Mouse (Mus musculus) megakaryocyte, embryonic 14.5 days (primary cell): ENCODE results near the gene Fam19a4. TPM values are rescaled to one million over a fixed set of nuclear protein-coding genes. Genes with fewer than 3 reads are reported as not detected.

Experiments
- H3K27me3 ChIP-seq: replicated peaks from 2 replicates; pipeline ENCODE3; 2012; ENCODE audit warnings: inconsistent platforms
- H3K36me3 ChIP-seq: replicated peaks from 2 replicates; pipeline ENCODE3; 2012; ENCODE audit warnings: low read length, inconsistent platforms, mixed read lengths
- H3K4me1 ChIP-seq: 2 replicates; pipeline ENCODE4 v1.6.1; 2012; ENCODE audit warnings: inconsistent platforms
- H3K4me3 ChIP-seq: replicated peaks from 2 replicates; pipeline ENCODE3; 2012; ENCODE audit warnings: moderate library complexity, mild to moderate bottlenecking, inconsistent platforms
- H3K9me3 ChIP-seq: 2 replicates; pipeline ENCODE4 v1.6.1; 2012; ENCODE audit warnings: inconsistent platforms
- FLI1 ChIP-seq: IDR thresholded peaks from 2 replicates; pipeline ENCODE4 v1.6.1; 2012; ENCODE audit warnings: low read length, inconsistent platforms, mixed read lengths
- GATA1 ChIP-seq: IDR thresholded peaks from 3 replicates; pipeline ENCODE4 v1.6.1; 2012; ENCODE audit warnings: mixed read lengths, low read length, inconsistent platforms, borderline replicate concordance
- polyA plus RNA-seq: library from polyadenylated mRNA; stranded (reverse); fragments of >175 nt; gene quantifications from 2 replicates; pipeline ENCODE4 v1.2.3, GENCODE M21; 2012; ENCODE audit warnings: low replicate concordance; ENCODE audit not compliant: insufficient read depth

Fam19a4 gene
- polyA plus RNA-seq, 1 experiment, result not detected

- H3K4me1 ChIP-seq, result no peaks in the 10 kb centered on the region
- H3K36me3 ChIP-seq, result no peaks in the 10 kb centered on the region
- TF ChIP-seq FLI1, result no peak
- no peak for TF ChIP-seq GATA1
These were observed 261.5 kb downstream of the Fam19a4 start for GRCm38 (mm10) chr6:96798746-96799145.

GRCm38 (mm10) chr6:96797451-96797850, 262.8 kb downstream of the Fam19a4 start:
- H3K36me3 ChIP-seq, result no peaks in the 10 kb centered on the region
- H3K9me3 ChIP-seq, result 0 out of 2 replicates have a peak, but pooled peaks cover 3% of the 10 kb centered on the region
- no peaks in the 10 kb centered on the region for H3K27me3 ChIP-seq
- H3K4me3 ChIP-seq, result no peak overlapping the region
- no peaks in the 10 kb centered on the region for H3K4me1 ChIP-seq
- TF ChIP-seq FLI1 (no peak), GATA1 (no peak)

More at GRCm38 (mm10) chr6:96798746-96799145, 261.5 kb downstream of the Fam19a4 start:
- Histone ChIP-seq H3K27me3 (no peaks in the 10 kb centered on the region), H3K9me3 (0 out of 2 replicates have a peak, but pooled peaks cover 3% of the 10 kb centered on the region), H3K4me3 (no peak overlapping the region)

Other genes starting within 250 kb of the Fam19a4 start
- gene Eogt, start 88.8 kb upstream of the Fam19a4 start, polyA plus RNA-seq, result 0.21 TPM in 1 of 2 replicates, not detected in the other
- 0.52 and 2.5 TPM in 2 replicates for gene Tmf1, start 118.7 kb upstream of the Fam19a4 start, polyA plus RNA-seq
- 4.7 and 9.4 TPM in 2 replicates for gene Uba3, start 145.2 kb upstream of the Fam19a4 start, polyA plus RNA-seq
- 8.1 and 25.3 TPM in 2 replicates for gene Arl6ip5, start 150.3 kb upstream of the Fam19a4 start, polyA plus RNA-seq
- not detected in 2 replicates for gene Lmod3, start 192.3 kb upstream of the Fam19a4 start, polyA plus RNA-seq